In the genomic region with DNA sequence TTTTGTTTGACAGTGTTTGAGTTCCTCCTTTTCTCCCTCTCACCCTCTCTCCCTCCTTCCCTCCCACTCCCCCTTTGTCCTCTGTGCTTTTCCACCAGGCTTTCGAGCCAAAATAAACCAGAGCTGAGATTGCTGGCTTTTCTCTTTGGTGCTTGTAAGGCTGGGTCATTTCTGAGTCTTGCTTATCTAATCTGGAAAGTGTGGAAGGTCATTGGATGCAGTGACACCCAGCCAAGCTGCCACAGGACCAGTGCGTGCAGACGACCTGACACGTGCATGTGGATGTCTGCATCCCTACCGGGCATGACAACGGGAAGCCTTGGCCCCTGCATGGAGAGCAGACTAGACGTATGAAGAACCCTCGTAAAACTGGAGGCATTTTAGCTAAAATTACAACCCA, we compare ENCODE assay signal across 14 mouse cellular contexts.
DNase-seq lines count a peak whose midpoint lies in the region; ATAC-seq and TF ChIP-seq lines count a peak whose summit lies in the region.
"Had no signal": no experiment of that assay in that cellular context is flagged by ENCODE, and none has a peak within 500 bp of the region (broad histone marks: within the 10 kb centered on the region; RNA-seq: fewer than 3 reads in every experiment).

No protein-coding gene starts in this region.

- no peak; the same call in 1 of the 2 replicates for ATAC-seq in heart, embryonic 11.5 days (replicated peaks; ENCODE audit: insufficient number of reproducible peaks, low FRiP score, low TSS enrichment)
- no peak for ATAC-seq in heart, embryonic 13.5 days (ENCODE audit: extremely low read depth, insufficient number of reproducible peaks, low FRiP score, low TSS enrichment)
- ATAC-seq: intestine, postnatal 0 days had no signal

- peaks cover 31% of the 10 kb centered on the region for H3K4me1 ChIP-seq in heart, embryonic 11.5 days (ENCODE audit: control insufficient read depth, insufficient read depth, low read length)
- H3K4me1 ChIP-seq in heart, embryonic 13.5 days, result peaks cover 43% of the 10 kb centered on the region

- no peaks in the 10 kb centered on the region for H3K27me3 ChIP-seq in heart, embryonic 11.5 days (ENCODE audit: control insufficient read depth, insufficient read depth, low read length)
- H3K27me3 ChIP-seq in heart, embryonic 13.5 days (replicated peaks), result no peaks in the 10 kb centered on the region; the same call in 1 of the 2 replicates
- H3K27me3 ChIP-seq: CH12.LX had no signal

- WGBS in heart, embryonic 11.5 days (ENCODE audit: insufficient replicate concordance), result 18% methylated on average over 8 of the region's 8 CpGs
- WGBS in heart, embryonic 13.5 days, result 19% methylated on average over 8 of the region's 8 CpGs

- H3K4me2 ChIP-seq in heart, embryonic 11.5 days, result no peak overlapping the region; the same call in 1 of the 2 replicates
- H3K4me2 ChIP-seq in heart, embryonic 13.5 days, result no peak overlapping the region

- peak; percentile 35 for DNase-seq in adrenal gland, postnatal 14 days
- DNase-seq in adrenal gland, adult 8-10 months, result no peak
- DNase-seq in heart, postnatal 4 days, result no peak
- DNase-seq in layer of hippocampus, adult 2 months (ENCODE audit: low spot score in 2 of 2), result no peak
- no peak for DNase-seq in layer of hippocampus, adult 9-11 months
- no peak for DNase-seq in frontal cortex, postnatal 25 days (ENCODE audit: low spot score in 2 of 2)
- DNase-seq: gastrocnemius, postnatal 25 days; kidney, postnatal 4 days; lung, adult 2 months had no signal

- no peaks in the 10 kb centered on the region for H3K9me3 ChIP-seq in heart, embryonic 11.5 days (replicated peaks; ENCODE audit: control insufficient read depth, low read length)
- H3K9me3 ChIP-seq in heart, embryonic 13.5 days, result no peaks in the 10 kb centered on the region

- H3K4me3 ChIP-seq in heart, embryonic 11.5 days (ENCODE audit: low read depth, low read length), result no peak overlapping the region
- H3K4me3 ChIP-seq in layer of hippocampus, adult 2 months, result no peak overlapping the region
- H3K4me3 ChIP-seq in heart, embryonic 13.5 days, result no peak overlapping the region
- H3K4me3 ChIP-seq: myocyte had no signal

- H3K36me3 ChIP-seq in heart, embryonic 11.5 days (ENCODE audit: control insufficient read depth, insufficient read depth, low read length), result no peaks in the 10 kb centered on the region
- H3K36me3 ChIP-seq in heart, embryonic 13.5 days, result 0 out of 2 replicates have a peak, but pooled peaks cover 3% of the 10 kb centered on the region

- no peak for TF ChIP-seq CTCF in layer of hippocampus, adult 2 months (conservative IDR thresholded peaks at IDR 0.05)

- no peak overlapping the region for H3K9ac ChIP-seq in heart, embryonic 11.5 days (ENCODE audit: low read depth, low read length)
- H3K9ac ChIP-seq in heart, embryonic 13.5 days, result no peak overlapping the region

- 0 out of 2 replicates have a peak overlapping the region, but pooled peaks have one; percentile 6 for H3K27ac ChIP-seq in heart, embryonic 11.5 days (ENCODE audit: low read depth, low read length)
- H3K27ac ChIP-seq in layer of hippocampus, adult 2 months, result peak overlapping the region; percentile 71
- H3K27ac ChIP-seq in heart, embryonic 13.5 days (replicated peaks), result peak overlapping the region; percentile 53; the same call in 1 of the 2 replicates

Comparison
In these comparisons a context has a peak if more than half of its experiments do, and no peak if none do; other contexts are left out.
1. H3K27ac ChIP-seq: peak in every context shown above with its lines; median percentile 71 in layer of hippocampus, adult 2 months; 53 in heart, embryonic 13.5 days; 6 in heart, embryonic 11.5 days.